Mouse (Mus musculus): ENCODE data around the gene Slc25a25. TPM values are rescaled to one million over a fixed set of nuclear protein-coding genes. Genes with fewer than 3 reads are reported as not detected.

Slc25a25 gene
- total RNA-seq, 2 experiments from 2014 or later: 10.1 to 13.5 TPM

- intact Hi-C loops (cut with DNase I): no loop called here
- DNase-seq: no peak
Measured at GRCm38 (mm10) chr2:32375317-32375940, 75.8 kb downstream of the Slc25a25 start.

DNA sequence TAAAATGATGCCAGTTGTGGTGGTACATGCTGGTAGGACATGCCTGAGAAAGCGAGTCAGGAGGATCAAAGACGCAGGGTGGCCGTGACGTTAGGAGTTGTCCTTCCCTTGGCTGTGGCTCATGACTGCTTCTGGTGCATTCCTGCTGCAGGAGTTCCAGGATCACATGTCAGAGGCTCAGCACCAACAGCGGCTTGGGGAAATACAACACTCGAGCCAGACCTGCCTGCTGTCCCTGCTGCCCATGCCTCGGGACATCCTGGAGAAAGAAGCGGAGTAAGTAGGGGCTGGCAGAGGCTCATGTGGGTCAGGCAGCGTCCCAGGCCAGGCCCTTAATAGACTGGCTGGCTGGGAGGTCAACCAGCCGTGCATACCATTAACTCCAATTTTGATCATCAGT lies 77.1 kb downstream of the Slc25a25 start:
- intact Hi-C loops (cut with DNase I): no loop called here
- DNase-seq: no peak

GRCm38 (mm10) chr2:32367315-32367714 lies 83.9 kb downstream of the Slc25a25 start:
- intact Hi-C loops (cut with DNase I): no loop called here
- no peak for DNase-seq

Other genes with a start within 250 kb of the Slc25a25 start
- gene Pomt1, start 214.9 kb downstream of the Slc25a25 start, total RNA-seq (2021): 10 to 100 TPM; 13.9 to 14.5 TPM
- 10 to 100 TPM; 30.9 to 34.9 TPM for gene Uck1, start 191.3 kb downstream of the Slc25a25 start, total RNA-seq (2021)
- 10 to 100 TPM; 73.7 to 74.8 TPM for gene Golga2, start 164.1 kb downstream of the Slc25a25 start, total RNA-seq (2021)
- 100 to 1,000 TPM; 163 to 182 TPM for gene Swi5, start 163.4 kb downstream of the Slc25a25 start, total RNA-seq (2021)
- gene Ciz1, start 99.1 kb downstream of the Slc25a25 start, total RNA-seq (2021): 10 to 100 TPM; 37.4 to 39.3 TPM
- 10 to 100 TPM; 10.0 to 12.5 TPM for gene Dnm1, start 98.1 kb downstream of the Slc25a25 start, total RNA-seq (2021)
- 10 to 100 TPM; 52.7 to 57.4 TPM for gene 1110008P14Rik, start 69.5 kb downstream of the Slc25a25 start, total RNA-seq (2021)
- 1 to 10 TPM; 4.2 to 7.1 TPM for gene Lcn2, start 63.2 kb downstream of the Slc25a25 start, total RNA-seq (2021)
- 10 to 100 TPM; 63.4 to 70.0 TPM for gene Ptges2, start 55.5 kb downstream of the Slc25a25 start, total RNA-seq (2021)
- gene Naif1, start 988 bp downstream of the Slc25a25 start, total RNA-seq (2021): 1 to 10 TPM; 3.2 to 4.4 TPM
- 10 to 100 TPM in 1 of 2 experiments, 1 to 10 TPM in 1; 9.7 to 13.0 TPM for gene Fam102a, start 83.9 kb upstream of the Slc25a25 start, total RNA-seq (2021)
- 10 to 100 TPM; 31.2 to 32.6 TPM for gene Dpm2, start 119.4 kb upstream of the Slc25a25 start, total RNA-seq (2021)
- gene Pip5kl1, start 123.4 kb upstream of the Slc25a25 start, total RNA-seq (2021): not detected
- not detected for gene 9430097D07Rik, start 124.2 kb upstream of the Slc25a25 start, total RNA-seq (2021)
- 10 to 100 TPM; 29.3 to 31.8 TPM for gene St6galnac4, start 135.7 kb upstream of the Slc25a25 start, total RNA-seq (2021)
- gene St6galnac6, start 148.3 kb upstream of the Slc25a25 start, total RNA-seq (2021): 100 to 1,000 TPM in 1 of 2 experiments, 10 to 100 TPM in 1; 87.9 to 103 TPM
- 100 to 1,000 TPM; 522 to 538 TPM for gene Ak1, start 170.3 kb upstream of the Slc25a25 start, total RNA-seq (2021)
- 100 to 1,000 TPM; 152 to 166 TPM for gene Eng, start 195.2 kb upstream of the Slc25a25 start, total RNA-seq (2021)

Measured in heart, postnatal 10 days (tissue).